Mouse (Mus musculus): ENCODE measurements around the gene Rps6ka4. TPM values are rescaled to one million over a fixed set of nuclear protein-coding genes. Genes with fewer than 3 reads are reported as not detected.

The Rps6ka4 gene
- polyA plus RNA-seq (2015; fragmentation: Nextera tagmentation; extraction: Ambion mirVana): 5.0 and 5.5 TPM in 2 replicates

- peak; percentile 89 for ATAC-seq (ENCODE audit: low read depth)
- 2% methylated on average over 44 of the region's 44 CpGs for WGBS (ENCODE audit: insufficient replicate concordance)
- Histone ChIP-seq H3K4me3 (ENCODE audit: low read depth, low read length) (peak within 1 kb of the TSS; percentile 71), H3K9ac (ENCODE audit: low read depth, low read length) (peak within 1 kb of the TSS; percentile 67), H3K9me3 (replicated peaks; ENCODE audit: control insufficient read depth, low read length) (no peaks in the 10 kb centered on the region), H3K4me2 (ENCODE audit: low read depth, low read length) (peak within 1 kb of the TSS; percentile 96), H3K4me1 (ENCODE audit: control insufficient read depth, low read depth, low read length) (peaks cover 16% of the 10 kb centered on the region), H3K27ac (ENCODE audit: low read length) (no peak within 1 kb of the TSS; the same call in 1 of the 2 replicates), H3K27me3 (ENCODE audit: control insufficient read depth, insufficient read depth, low read depth, low read length) (peaks cover 8% of the 10 kb centered on the region), H3K36me3 (ENCODE audit: control insufficient read depth, insufficient read depth) (no peaks in the 10 kb centered on the region)
Observed at GRCm38 (mm10) chr19:6840475-6841291, at the start of gene Rps6ka4. TSS of gene Rps6ka4 (minus strand) at chr19:6840636.

- H3K4me3 ChIP-seq (ENCODE audit: low read depth, low read length): no peak overlapping the region
- no peak for ATAC-seq (ENCODE audit: low read depth)
- no peaks in the 10 kb centered on the region for H3K4me1 ChIP-seq (ENCODE audit: control insufficient read depth, low read depth, low read length)
- no peak overlapping the region for H3K9ac ChIP-seq (ENCODE audit: low read depth, low read length)
- H3K27me3 ChIP-seq (ENCODE audit: control insufficient read depth, insufficient read depth, low read depth, low read length): no peaks in the 10 kb centered on the region
- no peak overlapping the region for H3K4me2 ChIP-seq (ENCODE audit: low read depth, low read length)
- no peaks in the 10 kb centered on the region for H3K36me3 ChIP-seq (ENCODE audit: control insufficient read depth, insufficient read depth)
- WGBS (ENCODE audit: insufficient replicate concordance): 67% methylated on average over 4 of the region's 4 CpGs
- H3K9me3 ChIP-seq (replicated peaks; ENCODE audit: control insufficient read depth, low read length): no peaks in the 10 kb centered on the region
- H3K27ac ChIP-seq (ENCODE audit: low read length): no peak overlapping the region
Observed at GRCm38 (mm10) chr19:6877965-6878364, 37.5 kb upstream of the Rps6ka4 start.

GRCm38 (mm10) chr19:6876799-6877198 is 36.4 kb upstream of the Rps6ka4 start:
- ATAC-seq (ENCODE audit: low read depth): no peak
- H3K4me1 ChIP-seq (ENCODE audit: control insufficient read depth, low read depth, low read length): peaks cover 5% of the 10 kb centered on the region
- H3K4me2 ChIP-seq (ENCODE audit: low read depth, low read length): no peak overlapping the region
- H3K4me3 ChIP-seq (ENCODE audit: low read depth, low read length): no peak overlapping the region
- no peaks in the 10 kb centered on the region for H3K36me3 ChIP-seq (ENCODE audit: control insufficient read depth, insufficient read depth)
- no peak overlapping the region for H3K27ac ChIP-seq (ENCODE audit: low read length)
- no peaks in the 10 kb centered on the region for H3K9me3 ChIP-seq (replicated peaks; ENCODE audit: control insufficient read depth, low read length)
- no peaks in the 10 kb centered on the region for H3K27me3 ChIP-seq (ENCODE audit: control insufficient read depth, insufficient read depth, low read depth, low read length)
- H3K9ac ChIP-seq (ENCODE audit: low read depth, low read length): no peak overlapping the region

- Histone ChIP-seq H3K27ac (ENCODE audit: low read length) (no peak overlapping the region), H3K4me3 (ENCODE audit: low read depth, low read length) (no peak overlapping the region), H3K27me3 (ENCODE audit: control insufficient read depth, insufficient read depth, low read depth, low read length) (no peaks in the 10 kb centered on the region), H3K36me3 (ENCODE audit: control insufficient read depth, insufficient read depth) (no peaks in the 10 kb centered on the region), H3K9me3 (replicated peaks; ENCODE audit: control insufficient read depth, low read length) (no peaks in the 10 kb centered on the region), H3K4me2 (ENCODE audit: low read depth, low read length) (no peak overlapping the region), H3K4me1 (ENCODE audit: control insufficient read depth, low read depth, low read length) (peaks cover 14% of the 10 kb centered on the region), H3K9ac (ENCODE audit: low read depth, low read length) (no peak overlapping the region)
- ATAC-seq (ENCODE audit: low read depth): no peak
- 74% methylated on average over 6 of the region's 6 CpGs for WGBS (ENCODE audit: insufficient replicate concordance)
Observed at GRCm38 (mm10) chr19:6875834-6876233, 35.4 kb upstream of the Rps6ka4 start.

- ATAC-seq (ENCODE audit: low read depth): no peak
- no peaks in the 10 kb centered on the region for H3K27me3 ChIP-seq (ENCODE audit: control insufficient read depth, insufficient read depth, low read depth, low read length)
- H3K4me1 ChIP-seq (ENCODE audit: control insufficient read depth, low read depth, low read length): peaks cover 14% of the 10 kb centered on the region
- no peak overlapping the region for H3K4me3 ChIP-seq (ENCODE audit: low read depth, low read length)
- no peaks in the 10 kb centered on the region for H3K36me3 ChIP-seq (ENCODE audit: control insufficient read depth, insufficient read depth)
- H3K9ac ChIP-seq (ENCODE audit: low read depth, low read length): no peak overlapping the region
- no peak overlapping the region for H3K27ac ChIP-seq (ENCODE audit: low read length)
- 52% methylated on average over 1 of the region's 1 CpGs for WGBS (ENCODE audit: insufficient replicate concordance)
- no peaks in the 10 kb centered on the region for H3K9me3 ChIP-seq (replicated peaks; ENCODE audit: control insufficient read depth, low read length)
- no peak overlapping the region for H3K4me2 ChIP-seq (ENCODE audit: low read depth, low read length)
Observed at GRCm38 (mm10) chr19:6874257-6874656, 33.8 kb upstream of the Rps6ka4 start.

GRCm38 (mm10) chr19:6872701-6873100 is 32.3 kb upstream of the Rps6ka4 start:
- Histone ChIP-seq H3K9ac (ENCODE audit: low read depth, low read length) (no peak overlapping the region), H3K4me1 (ENCODE audit: control insufficient read depth, low read depth, low read length) (peaks cover 14% of the 10 kb centered on the region), H3K27ac (ENCODE audit: low read length) (no peak overlapping the region), H3K27me3 (ENCODE audit: control insufficient read depth, insufficient read depth, low read depth, low read length) (no peaks in the 10 kb centered on the region), H3K4me3 (ENCODE audit: low read depth, low read length) (no peak overlapping the region), H3K9me3 (replicated peaks; ENCODE audit: control insufficient read depth, low read length) (no peaks in the 10 kb centered on the region), H3K36me3 (ENCODE audit: control insufficient read depth, insufficient read depth) (no peaks in the 10 kb centered on the region), H3K4me2 (ENCODE audit: low read depth, low read length) (no peak overlapping the region)
- WGBS (ENCODE audit: insufficient replicate concordance): 50% methylated on average over 3 of the region's 3 CpGs
- ATAC-seq (ENCODE audit: low read depth): no peak

GRCm38 (mm10) chr19:6871574-6872271 is 31.3 kb upstream of the Rps6ka4 start:
- 40% methylated on average over 5 of the region's 5 CpGs for WGBS (ENCODE audit: insufficient replicate concordance)
- H3K27ac ChIP-seq (ENCODE audit: low read length): peak overlapping the region; percentile 38
- H3K4me1 ChIP-seq (ENCODE audit: control insufficient read depth, low read depth, low read length): peaks cover 14% of the 10 kb centered on the region
- no peaks in the 10 kb centered on the region for H3K36me3 ChIP-seq (ENCODE audit: control insufficient read depth, insufficient read depth)
- H3K9me3 ChIP-seq (replicated peaks; ENCODE audit: control insufficient read depth, low read length): no peaks in the 10 kb centered on the region
- H3K9ac ChIP-seq (ENCODE audit: low read depth, low read length): no peak overlapping the region
- no peak overlapping the region for H3K4me3 ChIP-seq (ENCODE audit: low read depth, low read length)
- H3K27me3 ChIP-seq (ENCODE audit: control insufficient read depth, insufficient read depth, low read depth, low read length): no peaks in the 10 kb centered on the region
- peak overlapping the region; percentile 33; the same call in 1 of the 2 replicates for H3K4me2 ChIP-seq (ENCODE audit: low read depth, low read length)
- peak; percentile 47; the same call in 1 of the 2 replicates for ATAC-seq (ENCODE audit: low read depth)

- no peaks in the 10 kb centered on the region for H3K9me3 ChIP-seq (replicated peaks; ENCODE audit: control insufficient read depth, low read length)
- ATAC-seq (ENCODE audit: low read depth): peak; percentile 67
- 2% methylated on average over 5 of the region's 5 CpGs for WGBS (ENCODE audit: insufficient replicate concordance)
- peaks cover 14% of the 10 kb centered on the region for H3K4me1 ChIP-seq (ENCODE audit: control insufficient read depth, low read depth, low read length)
- H3K36me3 ChIP-seq (ENCODE audit: control insufficient read depth, insufficient read depth): no peaks in the 10 kb centered on the region
- H3K4me2 ChIP-seq (ENCODE audit: low read depth, low read length): peak overlapping the region; percentile 73
- peak overlapping the region; percentile 69 for H3K9ac ChIP-seq (ENCODE audit: low read depth, low read length)
- no peaks in the 10 kb centered on the region for H3K27me3 ChIP-seq (ENCODE audit: control insufficient read depth, insufficient read depth, low read depth, low read length)
- H3K4me3 ChIP-seq (ENCODE audit: low read depth, low read length): peak overlapping the region; percentile 59
- H3K27ac ChIP-seq (ENCODE audit: low read length): peak overlapping the region; percentile 62; the same call in 1 of the 2 replicates
Observed at GRCm38 (mm10) chr19:6869355-6869754, 28.9 kb upstream of the Rps6ka4 start.

GRCm38 (mm10) chr19:6861451-6861850 is 21.0 kb upstream of the Rps6ka4 start:
- no peak for ATAC-seq (ENCODE audit: low read depth)
- 82% methylated on average over 4 of the region's 4 CpGs for WGBS (ENCODE audit: insufficient replicate concordance)
- Histone ChIP-seq H3K4me2 (ENCODE audit: low read depth, low read length) (no peak overlapping the region), H3K9me3 (replicated peaks; ENCODE audit: control insufficient read depth, low read length) (no peaks in the 10 kb centered on the region), H3K4me1 (ENCODE audit: control insufficient read depth, low read depth, low read length) (peaks cover 3% of the 10 kb centered on the region), H3K36me3 (ENCODE audit: control insufficient read depth, insufficient read depth) (no peaks in the 10 kb centered on the region), H3K27ac (ENCODE audit: low read length) (no peak overlapping the region), H3K9ac (ENCODE audit: low read depth, low read length) (no peak overlapping the region), H3K4me3 (ENCODE audit: low read depth, low read length) (no peak overlapping the region), H3K27me3 (ENCODE audit: control insufficient read depth, insufficient read depth, low read depth, low read length) (no peaks in the 10 kb centered on the region)

Measured in liver, embryonic 16.5 days (tissue).